15 mouse cellular contexts compared by ENCODE assay signal in genomic region chr2:103622950-103623349, GRCm38 (mm10).
"Had no signal": no experiment of that assay in that cellular context is flagged by ENCODE, and none has a peak within 500 bp of the region (broad histone marks: within the 10 kb centered on the region; RNA-seq: fewer than 3 reads in every experiment).

No protein-coding gene starts in this region.

- H3K36me3 ChIP-seq: kidney, embryonic 15.5 days; midbrain, embryonic 12.5 days; midbrain, embryonic 15.5 days had no signal

- H3K4me2 ChIP-seq: kidney, embryonic 15.5 days; lung, embryonic 14.5 days; midbrain, embryonic 12.5 days; midbrain, embryonic 15.5 days had no signal

- H3K9me3 ChIP-seq: kidney, embryonic 15.5 days; midbrain, embryonic 12.5 days; midbrain, embryonic 15.5 days had no signal

- H3K27me3 ChIP-seq: kidney, embryonic 15.5 days; midbrain, embryonic 12.5 days; midbrain, embryonic 15.5 days had no signal

- H3K27ac ChIP-seq: kidney, embryonic 15.5 days; left cerebral cortex, adult 2 months; liver, embryonic 14.5 days; macrophage; midbrain, embryonic 12.5 days; midbrain, embryonic 15.5 days had no signal

- H3K9ac ChIP-seq: kidney, embryonic 15.5 days; liver, embryonic 14.5 days; liver, postnatal 0 days; lung, embryonic 14.5 days; midbrain, embryonic 12.5 days; midbrain, embryonic 15.5 days had no signal

- H3K4me3 ChIP-seq: kidney, embryonic 15.5 days; left cerebral cortex, adult 2 months; midbrain, embryonic 12.5 days; midbrain, embryonic 15.5 days had no signal

- ATAC-seq: liver, postnatal 0 days; lung, postnatal 0 days; midbrain, embryonic 15.5 days had no signal

- DNase-seq: kidney, adult 8-10 months; kidney, postnatal 10 days; kidney, postnatal 36 days; layer of hippocampus, postnatal 36 days; liver, postnatal 0 days; lung, embryonic 14.5 days; thymus, adult 18-20 months; thymus, postnatal 36 days had no signal
